Mouse (Mus musculus): Measurements from ENCODE around the gene Gabrg2. TPM values are rescaled to one million over a fixed set of nuclear protein-coding genes. Genes with fewer than 3 reads are reported as not detected.

The Gabrg2 gene
- 1 to 10 TPM; 1.3 to 1.7 TPM for total RNA-seq (2021)
- long read RNA-seq, experiment 1, partial matches to known transcripts, result 1 of 1 reads
- long read RNA-seq, experiment 1, other reads (novel, unspliced or antisense), result 0 of 1 reads
- long read RNA-seq, experiment 2, full-length matches to known transcripts, result 3 of 3 reads
- long read RNA-seq, experiment 2, partial matches to known transcripts, result 0 of 3 reads
- long read RNA-seq, experiment 2, other reads (novel, unspliced or antisense), result 0 of 3 reads

GRCm38 (mm10) chr11:42000190-42001098, at the start of gene Gabrg2:
Gene Gabrg2 (minus strand): TSS chr11:42000857.
- no peak for DNase-seq

GRCm38 (mm10) chr11:42048201-42048600, 47.5 kb upstream of the Gabrg2 start:
- DNase-seq, result no peak

GRCm38 (mm10) chr11:41999468-41999881, 1.2 kb downstream of the Gabrg2 start:
- DNase-seq, result peak; percentile 74 to 75

- DNase-seq, result no peak
Measured at GRCm38 (mm10) chr11:41980152-41980551, 20.5 kb downstream of the Gabrg2 start.

GRCm38 (mm10) chr11:41968595-41968994, 32.1 kb downstream of the Gabrg2 start:
- DNase-seq, result no peak

- DNase-seq, result no peak
Measured at GRCm38 (mm10) chr11:41962706-41963105, 38.0 kb downstream of the Gabrg2 start.

- no peak for DNase-seq
Measured at GRCm38 (mm10) chr11:41953550-41953949, 47.1 kb downstream of the Gabrg2 start.

- no peak for DNase-seq
Measured at GRCm38 (mm10) chr11:41951898-41952297, 48.8 kb downstream of the Gabrg2 start.

GRCm38 (mm10) chr11:41945471-41945870, 55.2 kb downstream of the Gabrg2 start:
- DNase-seq, result no peak

- DNase-seq, result no peak
Measured at GRCm38 (mm10) chr11:41937979-41938378, 62.7 kb downstream of the Gabrg2 start.

GRCm38 (mm10) chr11:41918864-41919263, 81.8 kb downstream of the Gabrg2 start:
- no peak for DNase-seq

GRCm38 (mm10) chr11:41914066-41914465, 86.6 kb downstream of the Gabrg2 start:
- no peak for DNase-seq

- DNase-seq, result no peak
Measured at GRCm38 (mm10) chr11:41903661-41904060, 97.0 kb downstream of the Gabrg2 start.

Other genes with a start within 250 kb of the Gabrg2 start
- gene Gabra1, start 182.1 kb upstream of the Gabrg2 start, total RNA-seq (2021), result under 1 TPM in 1 of 2 experiments, not detected in 1; 0.33 TPM